Mouse (Mus musculus): ENCODE results near the gene Olfr543.

DNA sequence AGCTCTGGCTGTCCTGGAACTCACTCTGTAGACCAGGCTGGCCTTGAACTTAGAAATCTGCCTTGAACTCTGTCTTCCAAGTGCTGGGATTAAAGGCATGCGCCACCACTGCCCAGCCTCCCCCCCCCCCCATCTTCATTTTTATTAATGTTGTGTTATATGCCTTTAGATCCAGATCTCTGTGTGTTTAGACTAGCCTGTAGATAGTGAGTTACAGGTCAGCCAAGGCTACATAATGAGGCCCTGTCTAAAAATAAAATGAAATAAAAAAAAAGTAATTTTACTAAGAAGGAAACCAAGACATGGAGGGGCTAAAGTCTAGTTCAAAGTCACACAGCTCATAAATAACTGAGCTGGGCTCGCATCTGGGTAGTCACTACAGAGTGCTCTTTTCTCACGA, 2.6 kb downstream of the Olfr543 start:
- TF ChIP-seq POLR2A (IDR thresholded peaks at IDR 0.05; ENCODE audit: control insufficient read depth in 1 of 2, insufficient read depth in 1 of 2, low read depth in 1 of 2, low read length in 2 of 2, poor library complexity in 1 of 2) (no peak), ELF1 (IDR thresholded peaks at IDR 0.05; ENCODE audit: low read depth, low read length) (no peak), CTCF (IDR thresholded peaks at IDR 0.05 in 2 of 3, conservative IDR thresholded peaks at IDR 0.05 in 1 of 3; ENCODE audit: control insufficient read depth in 1 of 3, insufficient read depth in 1 of 3, low read depth in 2 of 3, low read length in 3 of 3, poor library complexity in 1 of 3, severe bottlenecking in 1 of 3) (no peak), EP300 (IDR thresholded peaks at IDR 0.05; ENCODE audit: low read depth in 1 of 2, low read length in 2 of 2) (no peak), ETS1 (IDR thresholded peaks at IDR 0.05; ENCODE audit: low read depth, low read length) (no peak), ZKSCAN1 (IDR thresholded peaks at IDR 0.05; ENCODE audit: low read depth, low read length) (no peak), NRF1 (IDR thresholded peaks at IDR 0.05; ENCODE audit: insufficient read depth, low read depth, low read length, poor library complexity, severe bottlenecking) (no peak), RAD21 (IDR thresholded peaks at IDR 0.05; ENCODE audit: low read depth, low read length) (no peak)

All from MEL (cell line).